Mouse (Mus musculus) heart, postnatal 0 days (tissue): ENCODE measurements around the gene Wfdc21.

Source experiments
- CTCF ChIP-seq: IDR thresholded peaks from 2 replicates; pipeline ENCODE4 v1.5.1; 2016; ENCODE audit warnings: antibody characterized with exemption, control low read depth, low read depth
- EP300 ChIP-seq: IDR thresholded peaks from 2 replicates; pipeline ENCODE4 v1.6.1; 2016; ENCODE audit warnings: antibody characterized with exemption, low read depth

DNA sequence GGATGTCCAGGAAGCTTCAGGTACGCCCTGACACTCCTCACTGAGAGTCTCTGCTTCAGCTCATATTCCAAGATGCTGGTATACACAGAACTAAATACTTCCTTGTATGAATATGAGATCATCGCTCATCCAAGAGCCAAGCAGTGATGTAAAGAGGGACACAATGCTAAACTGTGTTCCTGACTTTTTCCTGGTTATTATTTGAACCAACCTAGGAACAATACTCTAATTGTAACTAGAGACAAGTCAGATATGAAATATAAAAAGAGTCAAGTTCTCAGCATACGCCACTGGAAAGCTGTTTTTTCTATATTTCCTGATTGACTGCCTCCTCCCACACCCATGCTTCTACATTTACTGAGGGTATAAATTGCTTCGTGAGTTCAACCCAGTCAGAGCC, 38.0 kb upstream of the Wfdc21 start, which contains the start of gene Wfdc18:
- TF ChIP-seq CTCF (no peak), EP300 (no peak)
